In the genomic region with DNA sequence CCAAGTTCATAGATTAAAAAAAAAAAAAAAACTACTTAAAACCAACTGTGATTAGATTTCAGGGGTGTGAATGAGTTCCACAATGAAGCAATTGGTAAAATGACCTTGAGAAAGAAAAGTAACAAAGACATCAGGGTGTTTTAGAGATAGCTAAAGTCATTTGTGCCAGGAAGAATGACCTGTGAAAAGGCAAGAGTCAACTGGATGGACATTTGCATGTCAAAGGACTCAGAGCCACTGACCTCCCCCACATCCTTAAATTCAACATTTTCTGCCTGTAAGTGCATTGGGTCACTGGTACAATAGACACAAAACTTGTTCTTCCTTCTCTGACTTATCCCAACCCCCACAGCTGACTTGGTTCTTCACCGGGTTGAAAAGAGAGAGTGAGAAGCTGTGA, we compare ENCODE assay signal across 24 mouse cellular contexts.
DNase-seq lines count a peak whose midpoint lies in the region; ATAC-seq and TF ChIP-seq lines count a peak whose summit lies in the region.
"Had no signal": no experiment of that assay in that cellular context is flagged by ENCODE, and none has a peak within 500 bp of the region (broad histone marks: within the 10 kb centered on the region; RNA-seq: fewer than 3 reads in every experiment).

No protein-coding gene starts in this region.

- H3K4me1 ChIP-seq in ES-Bruce4 (ENCODE audit: control insufficient read depth, insufficient read depth, low read length) (no peaks in the 10 kb centered on the region), ES-E14 (ENCODE audit: control insufficient read depth in 2 of 2, insufficient read depth in 2 of 2, low read length in 2 of 2, poor library complexity in 1 of 2) (peaks cover 7 to 9% of the 10 kb centered on the region in 2 experiments; a peak in 3 of 4 replicates)
- no peaks in the 10 kb centered on the region for H3K4me1 ChIP-seq in kidney, embryonic 16.5 days (ENCODE audit: insufficient read depth, low read length)
- no peaks in the 10 kb centered on the region for H3K4me1 ChIP-seq in liver, postnatal 0 days (ENCODE audit: insufficient read depth)
- H3K4me1 ChIP-seq: embryonic facial prominence, embryonic 13.5 days; embryonic facial prominence, embryonic 15.5 days; forebrain, embryonic 10.5 days; forebrain, embryonic 12.5 days had no signal

- no peak overlapping the region for H3K4me3 ChIP-seq in ES-Bruce4 (ENCODE audit: low read depth, low read length)
- H3K4me3 ChIP-seq in ES-E14 (ENCODE audit: insufficient read depth in 1 of 2, low read depth in 1 of 2, low read length in 2 of 2, poor library complexity in 1 of 2, severe bottlenecking in 1 of 2) = peak overlapping the region in 1 of 2 experiments; percentile 1; a peak in 1 of 4 replicates
- no peak overlapping the region for H3K4me3 ChIP-seq in kidney, embryonic 16.5 days (ENCODE audit: low read length)
- H3K4me3 ChIP-seq in liver, postnatal 0 days (ENCODE audit: low read depth, low read length) = no peak overlapping the region
- H3K4me3 ChIP-seq: embryonic facial prominence, embryonic 13.5 days; embryonic facial prominence, embryonic 15.5 days; erythroblast, embryonic 14.5 days; forebrain, embryonic 10.5 days; forebrain, embryonic 12.5 days had no signal

- peak overlapping the region; percentile 89 for H3K27ac ChIP-seq in ES-Bruce4 (ENCODE audit: insufficient read depth, low read length)
- H3K27ac ChIP-seq in ES-E14 (ENCODE audit: insufficient read depth, low read depth, low read length, poor library complexity, severe bottlenecking) = peak overlapping the region; percentile 77; the same call in 1 of the 2 replicates
- H3K27ac ChIP-seq in kidney, embryonic 16.5 days (ENCODE audit: low read length) = no peak overlapping the region
- H3K27ac ChIP-seq in liver, postnatal 0 days (ENCODE audit: low read depth) = no peak overlapping the region
- H3K27ac ChIP-seq: embryonic facial prominence, embryonic 13.5 days; embryonic facial prominence, embryonic 15.5 days; forebrain, embryonic 10.5 days; forebrain, embryonic 12.5 days had no signal

- no peak for TF ChIP-seq CTCF in ES-Bruce4 (IDR thresholded peaks at IDR 0.05; ENCODE audit: low read depth, low read length)
- TF ChIP-seq CTCF in liver, postnatal 0 days (IDR thresholded peaks at IDR 0.05; ENCODE audit: low read depth) = no peak

- 37% methylated on average over 1 of the region's 1 CpGs for WGBS in kidney, embryonic 16.5 days
- 56% methylated on average over 1 of the region's 1 CpGs for WGBS in liver, postnatal 0 days (ENCODE audit: insufficient replicate concordance)

- peak; percentile 62 for DNase-seq in ES-E14 (ENCODE audit: low read depth, low spot score)
- DNase-seq in WW6 (ENCODE audit: low read depth, low spot score) = peak; percentile 33
- DNase-seq in lung, postnatal 10 days = no peak
- no peak for DNase-seq in liver, postnatal 0 days
- DNase-seq in kidney, postnatal 14 days = no peak
- DNase-seq: adrenal gland, adult 8-10 months; adrenal gland, postnatal 14 days; adrenal gland, postnatal 36 days; cerebellum, adult 11-12 months; cerebellum, adult 2 months; cerebellum, adult 9-11 months; cerebellum, postnatal 14 days; cerebellum, postnatal 36 days; embryo, embryonic 11 days had no signal

- H3K36me3 ChIP-seq in ES-Bruce4 (ENCODE audit: control insufficient read depth, insufficient read depth, low read length, poor library complexity, severe bottlenecking) (no peaks in the 10 kb centered on the region), ES-E14 (ENCODE audit: control insufficient read depth, insufficient read depth, low read length, poor library complexity, severe bottlenecking) (no peaks in the 10 kb centered on the region; the same call in 1 of the 2 replicates)
- no peaks in the 10 kb centered on the region for H3K36me3 ChIP-seq in kidney, embryonic 16.5 days (ENCODE audit: insufficient read depth, low read length)
- H3K36me3 ChIP-seq in liver, postnatal 0 days (replicated peaks; ENCODE audit: insufficient read depth, low read length) = no peaks in the 10 kb centered on the region
- H3K36me3 ChIP-seq: embryonic facial prominence, embryonic 13.5 days; embryonic facial prominence, embryonic 15.5 days; forebrain, embryonic 10.5 days; forebrain, embryonic 12.5 days had no signal

- no peak for ATAC-seq in kidney, embryonic 16.5 days (ENCODE audit: low FRiP score, low TSS enrichment)
- no peak for ATAC-seq in liver, postnatal 0 days
- ATAC-seq: activated CD4-positive, CD25-positive, alpha-beta regulatory T cell, adult 4 months; forebrain, embryonic 14.5 days; forebrain, embryonic 16.5 days had no signal

- TF ChIP-seq POLR2A in ES-Bruce4 (IDR thresholded peaks at IDR 0.05; ENCODE audit: insufficient read depth, low read length) = no peak

- no peak overlapping the region for H3K4me2 ChIP-seq in kidney, embryonic 16.5 days (replicated peaks; ENCODE audit: low read depth, low read length)
- H3K4me2 ChIP-seq in liver, postnatal 0 days (ENCODE audit: low read depth, low read length) = no peak overlapping the region
- H3K4me2 ChIP-seq: embryonic facial prominence, embryonic 13.5 days; embryonic facial prominence, embryonic 15.5 days; forebrain, embryonic 12.5 days had no signal

- peaks cover 3% of the 10 kb centered on the region; the same call in 1 of the 2 replicates for H3K9me3 ChIP-seq in ES-Bruce4 (replicated peaks; ENCODE audit: control insufficient read depth, insufficient read depth, low read length, poor library complexity, severe bottlenecking)
- no peaks in the 10 kb centered on the region for H3K9me3 ChIP-seq in ES-E14 (ENCODE audit: control insufficient read depth, insufficient read depth, low read depth, low read length)
- H3K9me3 ChIP-seq in kidney, embryonic 16.5 days (ENCODE audit: low read length) = no peaks in the 10 kb centered on the region
- no peaks in the 10 kb centered on the region for H3K9me3 ChIP-seq in liver, postnatal 0 days (ENCODE audit: low read length)
- H3K9me3 ChIP-seq: embryonic facial prominence, embryonic 13.5 days; embryonic facial prominence, embryonic 15.5 days; forebrain, embryonic 10.5 days; forebrain, embryonic 12.5 days had no signal

- no peaks in the 10 kb centered on the region for H3K27me3 ChIP-seq in ES-Bruce4 (ENCODE audit: control insufficient read depth, insufficient read depth, low read length, poor library complexity, severe bottlenecking)
- H3K27me3 ChIP-seq in kidney, embryonic 16.5 days (ENCODE audit: insufficient read depth, low read length) = no peaks in the 10 kb centered on the region
- no peaks in the 10 kb centered on the region for H3K27me3 ChIP-seq in liver, postnatal 0 days (ENCODE audit: insufficient read depth, low read length)
- H3K27me3 ChIP-seq: embryonic facial prominence, embryonic 13.5 days; embryonic facial prominence, embryonic 15.5 days; forebrain, embryonic 12.5 days had no signal

- in situ Hi-C loops in ES-E14 (cut with MboI; ENCODE audit: low sequenced_read_pairs in 2 of 2, unreplicated experiment in 2 of 2) = no loop called here

- TF ChIP-seq EP300 in ES-Bruce4 (IDR thresholded peaks at IDR 0.05; ENCODE audit: insufficient read depth, low read depth, low read length) = peak; percentile 69; the same call in 1 of the 2 replicates
- TF ChIP-seq EP300 in liver, postnatal 0 days (IDR thresholded peaks at IDR 0.05; ENCODE audit: low read depth) = no peak

- H3K9ac ChIP-seq in ES-Bruce4 (ENCODE audit: low read depth, poor library complexity, severe bottlenecking) (no peak overlapping the region), ES-E14 (ENCODE audit: insufficient read depth, low read depth, low read length, poor library complexity, severe bottlenecking) (no peak overlapping the region)
- H3K9ac ChIP-seq in kidney, embryonic 16.5 days (replicated peaks; ENCODE audit: low read length) = no peak overlapping the region
- no peak overlapping the region for H3K9ac ChIP-seq in liver, postnatal 0 days (replicated peaks)
- H3K9ac ChIP-seq: embryonic facial prominence, embryonic 13.5 days; embryonic facial prominence, embryonic 15.5 days; forebrain, embryonic 12.5 days had no signal

TF ChIP-seq in ES-E14, 5 proteins besides CTCF, POLR2A, EP300 and RAD21:
- TF ChIP-seq CHD2 (IDR thresholded peaks at IDR 0.05; ENCODE audit: low read depth, low read length) (peak; percentile 57; the same call in 1 of the 2 replicates), ZC3H11A (IDR thresholded peaks at IDR 0.05; ENCODE audit: borderline replicate concordance, low read depth, low read length) (no peak), ZNF384 (IDR thresholded peaks at IDR 0.05; ENCODE audit: low read depth, low read length) (peak; percentile 96), MAFK (IDR thresholded peaks at IDR 0.05; ENCODE audit: insufficient read depth, low read depth, low read length) (0 out of 2 replicates have a peak, but pooled peaks have one; percentile 8), HCFC1 (IDR thresholded peaks at IDR 0.05; ENCODE audit: borderline replicate concordance, insufficient read depth, low read length) (no peak)

Comparison
In these comparisons a context has a peak if more than half of its experiments do, and no peak if none do; other contexts are left out.
1. H3K27ac ChIP-seq: peak in ES-Bruce4 (single experiment) and ES-E14 (single experiment); none in kidney, embryonic 16.5 days (single experiment) and liver, postnatal 0 days (single experiment).
2. DNase-seq: peak in ES-E14 (single experiment) and WW6 (single experiment); none in lung, postnatal 10 days (single experiment), liver, postnatal 0 days (single experiment) and kidney, postnatal 14 days (single experiment).